Mouse (Mus musculus): ENCODE data around the gene Rasgrf1. TPM values are rescaled to one million over a fixed set of nuclear protein-coding genes. Genes with fewer than 3 reads are reported as not detected.

The Rasgrf1 gene
- total and polyA plus RNA-seq, 3 experiments, result not detected

- Histone ChIP-seq H3K27ac (ENCODE audit: insufficient read depth, low read depth) (no peak overlapping the region), H3K4me3 (replicated peaks in 1 of 3; ENCODE audit: low read depth in 2 of 3, low read length in 2 of 3, poor library complexity in 1 of 3) (no peak overlapping the region), H3K4me2 (ENCODE audit: insufficient read depth, low read depth, poor library complexity, severe bottlenecking) (no peak overlapping the region), H3K27me3 (replicated peaks) (no peaks in the 10 kb centered on the region), H3K36me3 (replicated peaks in 1 of 2; ENCODE audit: control insufficient read depth in 1 of 2, insufficient read depth in 1 of 2, low read length in 1 of 2) (no peaks in the 10 kb centered on the region), H3K9me3 (replicated peaks; ENCODE audit: low read length) (no peaks in the 10 kb centered on the region), H3K79me2 (replicated peaks; ENCODE audit: control insufficient read depth, extremely low read depth, insufficient read depth, poor library complexity, severe bottlenecking) (no peaks in the 10 kb centered on the region), H3K4me1 (ENCODE audit: control insufficient read depth in 1 of 2, insufficient read depth in 2 of 2) (peaks cover 3 to 11% of the 10 kb centered on the region in 2 experiments), H3K9ac (ENCODE audit: insufficient read depth, low read depth) (no peak overlapping the region)
- DNase-seq (ENCODE audit: extremely low read depth), result no peak
- TF ChIP-seq NRF1 (IDR thresholded peaks at IDR 0.05; ENCODE audit: low read depth, low read length), result no peak
- no peak for TF ChIP-seq POLR2AphosphoS2 (IDR thresholded peaks at IDR 0.05; ENCODE audit: low read depth, low read length)
- TF ChIP-seq SMC3 (IDR thresholded peaks at IDR 0.05; ENCODE audit: low read depth, low read length), result no peak
- TF ChIP-seq UBTF (IDR thresholded peaks at IDR 0.05; ENCODE audit: low read depth, low read length), result no peak
- TF ChIP-seq JUN (IDR thresholded peaks at IDR 0.05; ENCODE audit: insufficient read depth, low read depth, low read length), result no peak
- no peak for TF ChIP-seq USF2 (conservative IDR thresholded peaks at IDR 0.05; ENCODE audit: low read depth, low read length)
- TF ChIP-seq ZC3H11A (IDR thresholded peaks at IDR 0.05; ENCODE audit: low read depth, low read length), result no peak
- no peak for TF ChIP-seq ZNF384 (IDR thresholded peaks at IDR 0.05; ENCODE audit: low read depth, low read length)
- TF ChIP-seq USF1 (IDR thresholded peaks at IDR 0.05; ENCODE audit: low read depth, low read length), result no peak
- no peak for TF ChIP-seq EP300 (IDR thresholded peaks at IDR 0.05; ENCODE audit: low read length)
- TF ChIP-seq E2F4 (IDR thresholded peaks at IDR 0.05; ENCODE audit: insufficient replicate concordance, low read depth, low read length), result no peak
- no peak for TF ChIP-seq ELF1 (IDR thresholded peaks at IDR 0.05; ENCODE audit: low read depth, low read length)
- dilution Hi-C loops (cut with MboI; ENCODE audit: extremely low pct_ligation_motif_present, extremely low pct_unique_long_range_greater_than_20kb, low sequenced_read_pairs), result no loop called here
- in situ Hi-C loops (cut with MboI; ENCODE audit: low pct_ligation_motif_present, low pct_unique_long_range_greater_than_20kb, low sequenced_read_pairs), result no loop called here
Observed at GRCm38 (mm10) chr9:89902813-89903212, 6.9 kb upstream of the Rasgrf1 start.

- Histone ChIP-seq H3K4me3 (replicated peaks in 1 of 3; ENCODE audit: low read depth in 2 of 3, low read length in 2 of 3, poor library complexity in 1 of 3) (no peak overlapping the region), H3K4me2 (ENCODE audit: insufficient read depth, low read depth, poor library complexity, severe bottlenecking) (no peak overlapping the region), H3K36me3 (replicated peaks in 1 of 2; ENCODE audit: control insufficient read depth in 1 of 2, insufficient read depth in 1 of 2, low read length in 1 of 2) (no peaks in the 10 kb centered on the region), H3K27ac (ENCODE audit: insufficient read depth, low read depth) (no peak overlapping the region), H3K4me1 (ENCODE audit: control insufficient read depth in 1 of 2, insufficient read depth in 2 of 2) (peaks cover 1 to 6% of the 10 kb centered on the region in 2 experiments; a peak in 3 of 4 replicates), H3K9me3 (replicated peaks; ENCODE audit: low read length) (peaks cover 13% of the 10 kb centered on the region), H3K79me2 (replicated peaks; ENCODE audit: control insufficient read depth, extremely low read depth, insufficient read depth, poor library complexity, severe bottlenecking) (no peaks in the 10 kb centered on the region), H3K27me3 (replicated peaks) (no peaks in the 10 kb centered on the region), H3K9ac (ENCODE audit: insufficient read depth, low read depth) (no peak overlapping the region)
- DNase-seq (ENCODE audit: extremely low read depth), result no peak
- in situ Hi-C loops (cut with MboI; ENCODE audit: low pct_ligation_motif_present, low pct_unique_long_range_greater_than_20kb, low sequenced_read_pairs), result no loop called here
- no peak for TF ChIP-seq USF2 (conservative IDR thresholded peaks at IDR 0.05; ENCODE audit: low read depth, low read length)
- no peak for TF ChIP-seq POLR2AphosphoS2 (IDR thresholded peaks at IDR 0.05; ENCODE audit: low read depth, low read length)
- no peak for TF ChIP-seq USF1 (IDR thresholded peaks at IDR 0.05; ENCODE audit: low read depth, low read length)
- no peak for TF ChIP-seq MAZ (IDR thresholded peaks at IDR 0.05; ENCODE audit: low read depth, low read length)
- TF ChIP-seq JUND (conservative IDR thresholded peaks at IDR 0.05; ENCODE audit: low read depth, low read length), result no peak
- TF ChIP-seq ZMIZ1 (IDR thresholded peaks at IDR 0.05; ENCODE audit: low read depth, low read length), result no peak
- no peak for TF ChIP-seq UBTF (IDR thresholded peaks at IDR 0.05; ENCODE audit: low read depth, low read length)
- no peak for TF ChIP-seq KAT2A (IDR thresholded peaks at IDR 0.05; ENCODE audit: insufficient replicate concordance, low read length)
- no peak for TF ChIP-seq JUN (IDR thresholded peaks at IDR 0.05; ENCODE audit: insufficient read depth, low read depth, low read length)
- no peak for TF ChIP-seq E2F4 (IDR thresholded peaks at IDR 0.05; ENCODE audit: insufficient replicate concordance, low read depth, low read length)
- TF ChIP-seq MAFK (IDR thresholded peaks at IDR 0.05; ENCODE audit: insufficient replicate concordance, low read length), result no peak
- TF ChIP-seq HCFC1 (IDR thresholded peaks at IDR 0.05; ENCODE audit: low read depth, low read length), result no peak
- no peak for TF ChIP-seq MYC (IDR thresholded peaks at IDR 0.05; ENCODE audit: low read depth, low read length)
- TF ChIP-seq CHD1 (IDR thresholded peaks at IDR 0.05; ENCODE audit: low read depth, low read length), result no peak
- TF ChIP-seq MAX (IDR thresholded peaks at IDR 0.05; ENCODE audit: low read length), result no peak
- TF ChIP-seq ZNF384 (IDR thresholded peaks at IDR 0.05; ENCODE audit: low read depth, low read length), result no peak
- no peak for TF ChIP-seq CTCF (conservative IDR thresholded peaks at IDR 0.05 in 1 of 2, IDR thresholded peaks at IDR 0.05 in 1 of 2; ENCODE audit: low read depth in 2 of 2, low read length in 2 of 2)
- TF ChIP-seq NRF1 (IDR thresholded peaks at IDR 0.05; ENCODE audit: low read depth, low read length), result no peak
- no peak for TF ChIP-seq RAD21 (IDR thresholded peaks at IDR 0.05; ENCODE audit: low read depth, low read length)
- dilution Hi-C loops (cut with MboI; ENCODE audit: extremely low pct_ligation_motif_present, extremely low pct_unique_long_range_greater_than_20kb, low sequenced_read_pairs), result no loop called here
Observed at GRCm38 (mm10) chr9:89906645-89907044, 3.1 kb upstream of the Rasgrf1 start.
